Mouse (Mus musculus): ENCODE measurements around the gene Samhd1.

Samhd1 gene

DNA sequence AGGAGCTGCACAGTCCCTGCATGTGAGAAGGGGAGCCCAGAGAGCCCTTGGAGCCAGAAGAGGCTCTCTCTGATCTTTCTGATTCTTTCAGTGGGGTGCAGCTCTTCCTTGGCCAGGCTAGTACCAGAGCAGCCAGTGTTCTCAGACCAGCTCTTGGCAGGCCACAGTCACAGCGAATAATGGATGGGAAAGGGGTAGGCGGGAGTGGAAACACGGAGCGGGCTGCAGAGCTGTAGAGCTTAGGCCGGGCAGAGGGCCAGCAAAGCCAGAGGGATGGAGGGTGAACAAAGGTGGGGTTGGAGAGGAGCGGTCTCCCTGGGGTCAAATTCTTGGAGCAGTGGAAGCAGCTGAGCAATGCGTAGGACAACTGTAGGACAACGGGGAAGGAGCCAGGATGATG, 43.0 kb downstream of the Samhd1 start:
- DNase-seq = no peak

DNA sequence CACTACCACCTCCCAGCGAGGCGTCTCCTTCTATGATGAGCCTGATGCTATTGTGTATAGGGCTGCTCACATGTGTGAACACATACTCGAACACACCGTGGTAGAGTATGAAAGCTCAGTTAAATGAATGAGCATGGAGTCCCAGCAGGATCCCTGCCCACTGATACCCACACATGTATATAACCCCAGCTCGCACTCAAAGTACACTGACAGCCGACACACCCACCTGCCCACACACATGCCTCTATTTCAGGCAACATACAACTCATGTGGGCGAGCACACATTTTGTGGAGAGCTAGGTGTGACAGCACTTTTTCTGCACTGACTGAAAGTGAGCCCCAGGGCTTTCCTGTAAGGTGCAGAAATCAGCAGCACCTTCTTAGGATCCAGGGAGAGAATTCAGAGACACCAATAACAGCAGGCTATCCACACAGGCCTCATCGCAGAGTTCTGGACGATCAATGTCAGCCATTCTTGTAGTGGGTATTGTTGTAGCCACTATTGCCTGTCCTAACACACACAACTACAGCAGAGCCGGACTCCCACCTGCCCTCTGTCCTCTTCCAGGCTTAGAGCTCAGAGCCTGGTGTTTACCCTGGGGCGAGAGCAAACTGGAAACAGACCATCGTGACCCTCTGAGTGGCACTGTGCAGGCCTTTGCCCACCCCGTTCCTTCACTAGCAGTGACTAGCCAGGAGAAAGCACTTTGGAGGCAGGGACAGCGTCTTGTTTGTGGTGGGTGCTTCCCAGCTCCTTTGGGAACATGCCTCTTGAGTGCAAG, 47.3 kb downstream of the Samhd1 start:
- DNase-seq = no peak

DNA sequence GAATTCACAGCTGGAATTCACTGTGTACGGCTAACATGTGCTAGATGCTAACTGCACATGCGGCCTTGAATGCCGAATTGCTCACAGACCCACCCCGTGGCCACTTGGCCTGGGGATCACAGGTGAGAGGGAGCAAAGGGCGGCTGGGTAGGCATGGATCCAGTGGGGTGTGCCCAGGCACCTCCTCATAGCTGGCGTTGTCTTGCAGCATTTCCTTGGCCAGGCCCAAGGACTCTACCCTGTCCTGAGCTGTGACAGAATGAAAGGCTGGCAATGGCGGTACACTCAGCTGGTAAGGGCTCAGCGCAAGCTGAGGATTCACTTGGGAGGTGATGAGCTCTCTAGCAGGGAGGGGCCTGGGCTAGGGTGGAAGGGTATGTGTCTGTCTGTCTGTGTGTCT, 48.3 kb downstream of the Samhd1 start, which contains the start of gene Tldc2:
TSS of gene Tldc2 (plus strand) at position 260 of the 400 bp plus-strand sequence.
- DNase-seq = no peak

DNA sequence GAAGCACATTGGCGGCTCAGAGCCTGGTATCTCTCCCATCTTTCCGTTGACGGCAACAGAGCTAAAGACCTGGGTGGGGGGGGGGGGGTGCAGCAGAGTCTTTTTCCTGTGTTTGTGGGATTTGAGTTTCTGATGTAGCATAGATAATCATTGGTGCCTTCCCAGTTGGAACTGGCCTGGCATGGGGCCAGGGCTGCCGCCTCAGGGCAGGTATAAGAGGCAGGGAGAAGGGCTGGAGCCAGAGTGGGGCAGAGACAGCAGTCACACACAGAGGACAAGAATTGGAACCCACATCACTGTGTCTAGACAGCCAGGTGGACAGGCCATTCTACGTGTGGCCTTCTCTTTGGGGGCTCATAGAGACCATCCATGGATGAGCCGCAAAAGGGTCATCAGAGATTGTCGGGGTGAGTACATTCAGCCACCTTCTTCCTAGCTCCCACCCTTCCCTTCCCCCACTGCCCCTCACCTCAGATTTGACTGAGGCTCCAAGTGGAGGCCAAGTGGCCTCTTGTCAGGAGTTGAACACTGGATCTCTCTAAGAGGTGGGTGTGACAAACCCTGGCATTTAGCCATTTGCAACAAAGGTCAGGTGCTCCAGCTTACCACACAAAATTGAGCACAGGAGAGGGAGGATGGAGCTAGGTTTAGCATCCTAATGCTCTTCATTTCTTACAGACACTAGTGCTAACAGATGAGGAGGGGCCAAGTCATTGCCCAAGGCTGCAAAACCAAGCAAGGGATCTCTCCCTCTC, 50.1 kb downstream of the Samhd1 start:
- DNase-seq = no peak

DNA sequence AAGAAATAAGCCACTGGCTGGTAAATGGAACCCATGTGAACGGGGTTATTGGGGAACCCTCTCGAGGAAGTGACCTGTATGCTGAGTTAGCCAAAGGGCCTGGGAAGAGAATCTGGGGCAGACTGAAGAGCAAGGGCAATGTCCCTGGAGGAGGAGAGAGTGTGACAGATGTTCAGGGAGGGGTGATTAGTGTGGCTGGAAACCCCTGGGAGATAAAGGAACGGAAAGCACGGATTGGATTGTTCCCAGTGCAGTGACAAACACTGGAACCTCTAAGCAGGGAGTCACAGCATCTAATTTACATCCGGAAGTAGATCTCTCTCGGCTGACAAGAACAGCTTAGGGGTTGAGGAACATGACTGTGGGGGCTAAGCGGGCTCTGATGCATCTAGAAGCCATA, 53.1 kb downstream of the Samhd1 start:
- DNase-seq = no peak

DNA sequence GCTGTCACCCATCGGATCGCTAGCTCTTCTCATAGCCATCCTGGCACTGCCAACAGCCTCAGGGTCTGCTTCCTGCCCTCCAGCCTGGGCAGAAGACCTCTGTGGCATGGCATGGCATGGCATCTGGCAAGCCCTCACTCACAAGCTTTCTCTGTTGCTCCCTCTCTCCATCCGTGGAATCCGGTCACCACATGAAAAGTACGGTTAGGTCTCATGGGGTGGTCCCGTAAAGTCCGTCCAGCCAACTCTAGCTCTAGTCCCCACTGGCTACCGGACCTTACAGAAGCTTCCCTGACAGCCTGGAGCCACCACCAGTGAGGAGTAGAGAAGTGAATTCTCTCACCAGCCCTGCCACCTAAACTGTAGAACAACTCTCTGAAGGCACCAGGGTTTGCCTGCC, 53.7 kb downstream of the Samhd1 start:
- DNase-seq = no peak

DNA sequence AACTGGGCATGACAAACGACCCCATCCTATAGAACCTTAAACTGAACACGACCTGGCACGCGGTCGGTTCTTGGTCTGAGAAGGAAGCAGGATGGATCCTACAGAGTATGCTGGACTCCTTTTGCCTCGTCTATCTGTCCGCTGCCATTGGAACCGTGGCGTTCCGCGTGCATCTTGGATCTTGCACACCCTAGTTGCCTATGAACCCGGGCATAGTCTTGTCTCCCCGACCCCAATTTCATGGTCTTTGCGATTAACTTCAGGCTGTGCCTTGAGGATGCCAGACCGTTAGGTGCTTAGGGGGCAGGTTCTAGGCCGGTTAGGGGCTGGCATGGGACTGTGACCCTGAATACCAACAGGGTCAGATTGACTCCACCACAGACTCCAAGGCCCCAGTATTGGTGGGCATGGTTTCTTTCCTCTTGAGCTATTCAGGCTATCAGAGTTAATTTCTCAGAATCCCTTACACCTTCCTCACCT, 55.3 kb downstream of the Samhd1 start:
- no peak for DNase-seq

DNA sequence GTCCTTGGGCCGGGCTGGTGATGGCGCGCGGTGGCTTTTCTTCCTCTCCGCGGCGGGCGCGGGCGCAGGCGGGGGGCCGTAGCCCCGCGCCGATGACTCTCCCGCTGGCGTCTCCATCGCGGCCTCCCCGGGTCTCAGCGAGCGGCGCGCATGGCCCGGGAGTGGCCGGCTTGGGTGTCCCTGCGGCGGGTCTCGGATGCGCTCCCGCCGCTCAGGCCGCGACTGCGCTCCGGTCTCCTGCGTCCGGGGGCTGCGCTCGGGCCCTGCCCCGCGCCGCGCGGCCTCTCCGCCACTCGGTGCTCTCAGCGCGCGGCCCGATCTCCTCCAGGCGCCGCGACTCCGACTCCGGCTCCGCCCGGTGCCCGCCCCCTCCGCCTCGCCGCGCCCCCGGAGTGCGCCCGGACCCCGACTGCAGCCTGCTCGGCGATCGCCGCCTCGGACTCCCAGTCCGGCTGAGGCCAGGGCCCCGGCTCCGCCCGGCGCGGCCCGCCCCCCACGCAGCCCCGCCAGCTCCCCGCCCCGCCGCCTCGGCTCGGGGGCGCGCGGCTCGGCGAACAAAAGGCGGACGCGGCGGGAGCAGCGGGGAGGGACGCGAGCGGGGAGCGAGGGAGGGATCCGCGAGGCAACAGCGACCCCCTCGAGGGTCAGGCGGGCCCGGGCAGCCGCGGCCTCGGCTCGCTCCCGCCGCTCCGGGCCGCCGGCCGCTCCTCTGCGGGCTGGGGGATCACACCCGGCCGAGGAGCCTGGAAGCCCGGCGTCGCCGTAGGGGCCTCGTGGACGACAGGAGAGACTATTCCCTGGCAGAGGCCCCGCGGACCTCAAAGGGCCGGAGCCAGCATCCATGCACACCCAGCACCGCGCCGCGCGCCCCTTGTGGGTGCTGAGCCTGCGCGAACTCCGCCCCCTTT, 56.0 kb downstream of the Samhd1 start, which contains the start of gene Soga1:
TSS of gene Soga1 (minus strand) at position 462 of the 908 bp plus-strand sequence.
- DNase-seq = peak; percentile 65 to 68

DNA sequence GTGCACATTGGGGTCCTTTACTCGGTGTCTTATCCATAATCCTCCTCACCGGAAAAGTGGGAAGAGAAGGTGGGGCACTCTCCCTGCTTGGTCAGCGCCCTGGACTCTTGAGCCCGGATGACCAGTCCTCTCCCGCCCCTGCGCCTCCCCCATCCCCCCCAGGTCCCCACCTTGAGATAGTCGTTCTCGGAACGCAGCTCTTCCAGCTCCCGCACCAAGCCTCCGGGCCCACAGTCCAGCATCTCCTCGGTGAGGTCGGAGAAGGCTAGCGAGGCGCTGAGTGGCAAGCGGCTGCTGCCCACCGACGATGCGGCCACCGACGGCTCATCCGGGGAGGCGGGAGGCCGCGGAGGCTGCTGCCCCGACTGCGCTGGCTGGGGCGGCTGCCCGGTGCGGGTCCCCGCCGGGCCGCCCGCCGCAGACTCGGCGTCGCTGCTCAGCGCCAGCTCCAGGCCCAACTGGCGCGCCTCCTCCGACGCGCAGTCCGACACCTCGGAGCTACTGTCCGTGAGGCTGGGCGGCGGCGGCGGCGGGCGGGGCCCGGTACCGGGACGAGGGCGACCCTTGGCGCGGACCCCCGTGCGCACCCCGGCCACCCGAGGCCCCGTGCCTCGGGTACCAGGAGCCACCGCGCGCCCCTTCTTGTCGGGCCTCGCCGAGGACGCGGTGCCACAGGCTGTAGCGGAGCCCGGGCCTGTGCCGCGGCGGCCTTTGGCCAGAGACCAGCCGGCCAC, 56.8 kb downstream of the Samhd1 start:
- DNase-seq = no peak

DNA sequence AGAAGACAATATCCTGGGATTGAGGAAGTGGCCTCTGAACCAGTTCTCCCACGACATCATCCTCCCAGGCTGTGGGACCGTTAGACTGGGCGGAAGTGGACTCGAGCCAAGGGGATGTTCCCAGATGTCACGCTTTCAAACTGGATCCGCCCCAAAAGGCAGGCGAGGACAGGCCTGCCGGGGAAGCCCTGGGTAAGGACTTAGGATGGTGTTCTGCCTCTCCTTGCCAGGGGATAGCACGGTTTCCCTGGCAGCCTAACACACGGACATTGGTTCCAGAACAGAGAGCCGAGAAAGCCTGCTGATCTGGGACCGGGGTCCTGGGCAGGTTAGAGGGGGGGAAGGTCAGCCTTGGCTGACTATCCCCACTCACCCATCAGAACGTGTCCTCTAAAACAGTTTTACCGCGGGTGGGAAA, 57.4 kb downstream of the Samhd1 start:
- DNase-seq = no peak

DNA sequence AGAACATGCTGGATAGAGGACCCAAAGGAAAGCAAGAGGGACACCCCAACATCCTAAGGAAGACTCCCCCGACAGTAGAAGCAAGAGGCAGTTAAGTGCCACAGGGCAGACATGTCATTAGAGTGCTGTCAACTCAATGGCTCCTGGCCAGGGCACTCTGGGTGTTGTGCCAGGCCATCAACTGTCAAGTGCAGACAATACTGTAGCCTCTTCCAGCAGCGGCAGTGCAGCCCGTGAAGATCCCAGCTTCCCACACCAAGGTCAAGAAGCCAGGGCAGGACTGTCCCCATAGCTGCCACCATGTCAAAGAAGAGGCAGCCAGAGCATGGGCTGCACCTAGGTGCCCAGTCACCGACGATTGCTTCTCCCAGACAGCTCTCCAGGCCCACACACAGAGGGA, 57.9 kb downstream of the Samhd1 start:
- DNase-seq = no peak

DNA sequence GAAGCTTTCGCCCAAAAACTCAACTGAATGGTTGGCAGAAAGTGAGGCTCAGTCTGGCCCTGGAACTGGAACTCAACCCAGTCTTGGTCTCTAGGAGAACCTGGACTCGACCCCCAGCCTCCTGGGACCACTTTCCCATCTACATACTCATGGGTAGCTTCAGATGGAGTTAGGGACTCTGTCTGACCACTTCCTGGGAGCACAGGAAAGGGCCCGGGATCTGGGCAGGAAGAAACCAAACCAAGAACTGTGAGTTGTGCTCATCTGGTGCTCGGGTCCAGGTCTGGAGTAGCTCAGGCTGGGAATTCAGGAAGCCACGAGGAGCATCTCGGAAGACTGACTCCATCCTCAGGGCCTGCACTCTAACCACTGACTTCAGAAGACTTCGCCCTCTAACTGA, 58.5 kb downstream of the Samhd1 start:
- DNase-seq = no peak

DNA sequence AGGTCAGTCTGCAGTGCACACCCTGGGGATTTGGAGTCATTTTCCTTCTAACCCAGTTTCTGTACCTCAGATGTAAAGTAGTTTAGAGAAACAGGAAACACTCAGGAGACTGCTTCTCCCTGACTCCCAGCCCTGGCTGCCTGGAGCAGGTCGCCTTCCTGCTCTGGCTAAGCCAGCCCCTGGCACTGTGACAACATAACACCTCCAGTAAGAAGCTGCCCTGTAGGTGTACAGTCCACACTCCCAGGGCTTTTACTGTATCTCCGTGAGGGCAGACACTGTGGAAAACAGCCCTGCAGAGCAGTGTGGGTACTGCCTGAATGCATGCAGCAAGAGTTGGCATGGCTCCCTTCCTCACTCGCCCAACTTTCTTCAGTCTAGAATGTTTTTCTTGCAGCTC, 59.4 kb downstream of the Samhd1 start:
- DNase-seq = no peak

DNA sequence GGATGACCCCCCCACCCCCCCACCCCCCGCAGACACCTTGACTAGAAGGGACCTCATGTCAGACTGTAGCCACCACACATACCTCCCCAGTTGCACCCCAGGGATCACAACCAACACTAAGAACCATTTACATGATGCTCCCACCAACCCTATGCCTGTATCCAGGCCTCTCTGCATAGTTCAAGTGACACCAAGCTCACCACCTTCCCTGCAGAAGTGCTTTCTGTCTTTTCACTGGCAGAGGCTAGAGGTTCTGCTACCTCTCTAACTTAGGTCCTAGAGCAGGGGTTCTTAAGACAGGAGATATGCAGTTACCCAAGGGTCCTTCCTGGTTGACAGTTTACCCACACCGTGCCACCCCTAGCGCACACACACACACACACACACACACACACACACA, 59.8 kb downstream of the Samhd1 start:
- no peak for DNase-seq

DNA sequence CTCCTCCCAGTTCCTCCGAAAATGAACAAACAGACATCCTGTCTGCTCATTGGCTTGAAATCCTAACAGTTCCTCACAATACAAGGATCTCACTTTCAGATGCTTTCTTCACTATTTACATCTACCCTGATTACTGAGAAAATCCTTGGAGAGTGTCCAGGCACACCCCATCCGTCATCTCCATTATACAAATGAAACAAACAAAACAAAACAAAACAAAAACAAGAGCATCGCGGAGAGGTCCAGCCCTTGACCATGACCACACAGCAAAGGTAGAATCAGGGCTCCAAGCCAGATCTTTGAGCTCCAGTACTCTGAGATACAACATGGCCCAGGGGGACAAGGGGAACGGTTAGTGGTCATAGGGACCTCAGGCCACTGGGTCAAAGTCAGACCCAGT, 60.3 kb downstream of the Samhd1 start:
- no peak for DNase-seq

DNA sequence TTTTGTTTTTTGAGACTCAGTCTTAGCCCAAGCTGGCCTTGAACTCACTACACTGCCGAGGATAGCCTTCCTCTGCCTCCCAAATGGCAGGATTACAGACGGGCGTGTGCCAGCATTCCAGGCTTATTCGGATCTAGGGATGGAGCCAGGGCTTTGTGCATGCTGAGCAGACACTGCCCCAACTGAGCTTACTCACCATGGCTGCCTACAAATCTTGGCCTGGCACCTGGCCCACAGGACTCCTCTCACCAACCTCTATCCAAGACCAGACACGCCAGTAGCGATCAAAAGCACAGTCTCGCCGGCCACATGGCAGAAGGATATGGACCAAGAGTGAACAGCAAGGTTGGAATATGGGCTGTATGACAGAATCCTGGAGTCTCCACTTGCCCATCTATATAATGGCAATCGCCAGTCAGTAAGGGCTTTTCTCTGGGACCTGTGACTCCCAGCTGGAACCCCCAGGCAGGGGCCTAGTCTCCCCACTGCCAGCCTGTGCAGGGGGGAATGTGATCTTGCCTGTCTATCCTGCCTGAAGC, 60.8 kb downstream of the Samhd1 start:
- DNase-seq = no peak

DNA sequence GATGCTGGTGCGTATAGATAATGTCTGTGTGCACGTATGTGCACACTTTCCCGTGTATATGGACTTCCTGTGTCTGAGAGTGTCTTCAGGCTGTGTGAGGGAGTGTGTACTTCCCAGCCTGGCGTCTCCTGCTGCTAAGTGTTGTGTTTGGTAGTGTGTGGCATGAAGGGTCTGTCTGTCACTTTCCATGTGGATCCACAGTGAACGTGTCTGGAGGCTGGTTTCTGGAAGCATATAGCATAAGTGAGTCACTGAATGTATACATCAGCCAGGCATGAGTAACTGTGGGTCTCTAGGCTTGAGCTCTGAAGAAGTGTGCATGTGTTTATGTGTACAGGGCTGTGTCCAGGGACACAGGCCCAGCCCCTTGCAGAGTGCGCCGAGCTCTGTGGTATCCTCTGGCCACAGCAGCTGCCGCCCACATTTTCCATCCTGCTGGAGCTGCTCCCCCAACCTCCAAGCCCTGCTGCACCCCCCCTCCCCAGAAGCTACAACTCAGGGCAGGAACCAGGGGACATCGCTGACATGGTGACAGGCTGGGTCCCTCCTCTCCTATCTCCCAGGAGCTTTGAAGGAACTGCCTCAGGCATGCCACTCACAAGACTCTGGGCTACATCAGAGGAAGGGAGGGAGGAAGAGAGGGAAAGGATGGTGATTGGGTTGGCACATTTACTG, 61.5 kb downstream of the Samhd1 start:
- no peak for DNase-seq

DNA sequence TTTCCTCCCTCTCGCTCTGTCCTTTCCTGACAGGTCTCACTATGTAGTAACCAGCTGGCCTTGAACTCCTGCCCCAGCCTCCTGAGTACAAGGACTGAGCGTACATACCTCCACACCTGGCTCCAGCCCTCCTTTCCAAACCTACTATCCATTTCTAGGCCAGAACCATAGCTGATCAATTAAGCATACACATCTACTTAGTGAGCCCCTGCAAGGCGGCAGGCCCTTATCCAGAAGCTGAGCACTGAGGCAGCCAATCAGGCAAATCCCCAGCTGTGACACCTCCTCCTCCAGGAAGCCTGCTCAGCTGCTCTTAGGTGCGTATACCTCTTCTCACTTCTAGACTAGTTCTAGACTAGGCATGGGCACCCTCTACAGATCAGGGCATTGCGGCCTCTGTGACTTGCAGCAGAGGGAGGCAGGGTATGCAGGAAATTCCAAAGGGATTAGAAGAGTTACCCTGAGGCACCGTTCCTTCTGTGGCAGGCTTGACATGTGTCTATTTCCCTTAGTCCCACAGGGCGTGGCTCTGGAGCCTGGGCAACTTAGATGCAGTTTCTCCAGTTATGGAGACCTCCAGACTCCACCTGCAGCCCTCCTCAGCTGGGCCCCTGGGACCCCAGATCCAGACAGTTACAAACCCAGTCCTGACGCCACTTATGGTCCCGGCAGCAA, 62.6 kb downstream of the Samhd1 start:
- DNase-seq = no peak

DNA sequence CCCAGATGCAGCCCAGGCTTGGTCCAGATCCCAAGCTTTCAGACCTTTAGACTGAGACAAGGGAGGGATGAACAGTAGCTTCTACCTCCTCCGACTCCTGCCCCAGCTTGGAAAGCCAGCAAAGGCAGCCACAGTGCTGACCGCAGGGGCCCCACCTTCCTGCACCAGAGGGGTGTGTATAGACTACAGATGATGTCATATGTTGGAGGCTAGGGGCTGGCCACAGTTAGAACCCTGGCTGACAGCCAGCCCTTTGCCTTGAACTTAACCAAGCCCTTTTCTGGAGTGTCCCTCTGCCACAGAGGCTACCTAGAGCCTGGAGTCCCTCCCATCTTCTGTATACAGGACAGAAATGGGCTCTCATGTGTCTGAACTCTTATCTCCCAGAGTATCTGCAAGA, 63.5 kb downstream of the Samhd1 start:
- DNase-seq = peak in 1 of 2 experiments; percentile 24

DNA sequence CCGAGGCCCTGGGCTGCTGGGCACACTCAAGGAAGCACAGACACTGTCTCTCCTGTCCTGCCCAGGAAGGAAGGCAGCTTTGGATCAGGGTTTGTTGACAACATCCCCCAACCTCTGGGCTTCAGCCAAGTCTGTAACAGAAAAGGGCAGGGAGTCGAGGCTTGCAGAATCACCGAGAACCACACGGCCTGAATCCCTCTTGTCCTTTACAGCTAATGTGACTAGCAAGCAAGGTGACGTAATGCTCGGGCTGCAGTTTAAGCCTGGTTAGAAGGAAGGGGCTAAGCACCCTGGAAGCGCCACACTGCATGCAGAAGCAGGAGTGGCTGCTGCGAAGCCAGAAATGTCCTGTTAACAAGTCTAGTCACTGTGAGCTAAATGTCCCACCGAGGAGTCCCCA, 64.7 kb downstream of the Samhd1 start:
- DNase-seq = no peak
